Mouse (Mus musculus) limb, embryonic 10.5 days (tissue): ENCODE data around the gene Eml3. TPM values are rescaled to one million over a fixed set of nuclear protein-coding genes. Genes with fewer than 3 reads are reported as not detected.

Experiments
- DNase-seq: peaks from one replicate; pipeline ENCODE4 v3.0.0-alpha.2; 2017; ENCODE audit warnings: low spot score
- H3K27ac ChIP-seq: fragments of 300-500 bp; sonication (generic); 2 replicates; pipeline ENCODE4 v1.5.1; 2016; ENCODE audit warnings: mild to moderate bottlenecking
- H3K27me3 ChIP-seq: fragments of 300-500 bp; sonication (generic); 2 replicates; pipeline ENCODE4 v1.6.1; 2016; ENCODE audit warnings: low read depth, mild to moderate bottlenecking; ENCODE audit not compliant: poor library complexity, severe bottlenecking
- H3K36me3 ChIP-seq: fragments of 300-500 bp; sonication (generic); 2 replicates; pipeline ENCODE4 v1.6.1; 2016; ENCODE audit warnings: mild to moderate bottlenecking, moderate library complexity
- H3K4me1 ChIP-seq: fragments of 300-500 bp; sonication (generic); 2 replicates; pipeline ENCODE4 v1.6.1; 2016
- H3K4me3 ChIP-seq: fragments of 300-500 bp; sonication (generic); 2 replicates; pipeline ENCODE4 v1.5.1; 2016; ENCODE audit warnings: mild to moderate bottlenecking, moderate library complexity
- H3K9me3 ChIP-seq: fragments of 300-500 bp; sonication (generic); replicated peaks from 2 replicates; pipeline ENCODE4 v1.6.1; 2016; ENCODE audit warnings: mild to moderate bottlenecking
- WGBS: fragments of 180-500 bp; shearing (Covaris S2); methylation state at CpG from one replicate; pipeline ENCODE4 v1.1.7; 2016; 5-methylcytosine and 5-hydroxymethylcytosine counted together
- polyA plus RNA-seq: library from polyadenylated mRNA; unstranded; fragments of >200 nt; fragmentation: Nextera tagmentation; extraction: Ambion mirVana; gene quantifications from 2 replicates; pipeline ENCODE4 v1.2.1, GENCODE M21; 2016

The Eml3 gene
- polyA plus RNA-seq, 1 experiment from 2014 or later, result 37.1 TPM

DNA sequence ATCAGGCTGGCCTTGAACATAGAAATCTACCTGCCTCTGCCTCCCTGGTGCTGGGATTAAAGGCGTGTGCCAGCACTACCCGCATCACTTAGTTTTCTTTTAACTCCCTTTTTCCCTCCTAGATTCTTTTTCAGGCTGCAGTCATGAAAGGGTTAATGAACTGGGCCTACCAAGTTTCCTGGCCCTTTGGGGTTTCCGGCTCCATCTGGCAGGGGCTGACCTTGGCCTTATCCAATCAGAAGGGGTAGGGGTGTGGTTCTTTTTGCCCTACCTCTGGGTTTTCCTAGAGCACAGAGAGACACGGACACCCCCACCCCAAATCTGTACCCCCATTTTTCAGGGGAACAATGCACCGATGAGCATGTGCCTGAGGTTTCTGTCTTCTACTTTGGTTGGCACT is 15.4 kb downstream of the Eml3 start:
- no peaks in the 10 kb centered on the region for H3K27me3 ChIP-seq
- peak; percentile 81 for DNase-seq
- 55% methylated on average over 5 of the region's 5 CpGs for WGBS
- peak overlapping the region; percentile 85 for H3K4me3 ChIP-seq
- no peaks in the 10 kb centered on the region for H3K9me3 ChIP-seq
- H3K27ac ChIP-seq, result no peak overlapping the region
- H3K36me3 ChIP-seq, result peaks cover 78% of the 10 kb centered on the region
- H3K4me1 ChIP-seq, result peaks cover 36% of the 10 kb centered on the region

DNA sequence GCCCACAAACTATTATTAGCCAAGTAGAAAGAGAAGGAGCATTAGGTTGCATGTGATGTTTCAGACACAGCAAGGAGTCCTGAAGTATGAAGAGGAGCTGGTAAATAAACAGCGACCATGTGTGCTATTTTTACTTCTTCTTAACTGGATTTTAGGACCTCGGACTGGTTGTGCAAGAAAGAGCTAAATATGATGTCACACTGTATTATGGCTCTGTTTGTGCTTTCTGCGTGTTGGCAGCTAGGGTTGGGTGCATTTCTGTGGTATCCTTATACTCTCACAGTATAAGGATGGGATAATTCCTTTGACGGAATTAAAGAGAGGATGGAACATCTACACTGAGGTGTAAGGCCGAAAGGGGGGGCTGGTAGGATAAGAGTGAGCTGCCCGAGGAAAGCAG is 15.9 kb downstream of the Eml3 start:
- H3K4me3 ChIP-seq, result peak overlapping the region; percentile 85
- 89% methylated on average over 6 of the region's 6 CpGs for WGBS
- H3K27ac ChIP-seq, result no peak overlapping the region
- no peaks in the 10 kb centered on the region for H3K27me3 ChIP-seq
- peaks cover 34% of the 10 kb centered on the region for H3K4me1 ChIP-seq
- H3K36me3 ChIP-seq, result peaks cover 78% of the 10 kb centered on the region
- H3K9me3 ChIP-seq, result no peaks in the 10 kb centered on the region
- DNase-seq, result no peak

DNA sequence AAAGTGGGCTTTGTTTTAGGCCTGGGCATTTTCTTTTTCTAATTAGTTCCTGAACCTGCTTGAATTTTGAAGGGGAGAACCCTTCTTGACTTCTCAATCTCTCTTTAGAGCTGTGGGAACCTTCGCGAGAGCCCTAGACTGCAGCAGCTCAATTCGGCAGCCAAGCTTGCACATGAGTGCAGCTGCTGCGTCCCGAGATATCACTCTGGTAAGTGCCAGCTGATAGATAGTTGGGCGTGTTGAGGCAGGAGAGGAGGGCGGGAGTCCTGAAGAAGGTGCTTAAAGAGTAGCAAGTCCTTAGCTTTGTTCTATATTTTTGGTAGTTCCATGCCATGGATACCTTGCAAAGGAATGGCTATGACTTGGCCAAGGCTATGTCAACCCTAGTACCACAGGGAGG is 17.6 kb downstream of the Eml3 start:
- H3K36me3 ChIP-seq, result peaks cover 89% of the 10 kb centered on the region
- H3K27me3 ChIP-seq, result no peaks in the 10 kb centered on the region
- peaks cover 21% of the 10 kb centered on the region for H3K4me1 ChIP-seq
- DNase-seq, result no peak
- WGBS, result 91% methylated on average over 7 of the region's 7 CpGs
- no peak overlapping the region for H3K4me3 ChIP-seq
- no peak overlapping the region for H3K27ac ChIP-seq
- no peaks in the 10 kb centered on the region for H3K9me3 ChIP-seq

- DNase-seq, result no peak
- Histone ChIP-seq H3K27me3 (no peaks in the 10 kb centered on the region), H3K27ac (no peak overlapping the region), H3K4me3 (no peak overlapping the region), H3K9me3 (no peaks in the 10 kb centered on the region), H3K36me3 (peaks cover 80% of the 10 kb centered on the region), H3K4me1 (peaks cover 19% of the 10 kb centered on the region)
- WGBS, result 95% methylated on average over 5 of the region's 5 CpGs
These were observed 20.8 kb downstream of the Eml3 start for GRCm38 (mm10) chr19:8950190-8950589.

DNA sequence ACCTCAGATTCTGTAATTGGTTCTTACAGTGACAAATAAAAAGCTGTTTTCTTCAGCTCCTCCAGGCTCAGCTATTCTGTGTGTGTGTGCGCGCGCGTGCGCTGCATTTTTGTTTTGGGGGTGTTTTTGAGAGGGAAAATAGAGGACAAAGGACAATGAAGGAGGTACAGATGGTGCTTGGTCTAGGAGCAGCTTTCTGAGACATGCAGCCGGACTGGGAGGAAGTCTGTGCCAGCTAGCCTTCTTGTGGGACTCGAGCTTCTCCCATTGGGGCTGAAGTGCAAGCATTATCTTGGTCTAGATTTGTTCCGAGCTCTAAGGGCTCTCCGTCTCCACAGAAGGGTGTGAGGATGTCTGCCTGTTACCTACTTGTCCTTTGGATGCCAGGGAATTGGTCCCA is 22.9 kb downstream of the Eml3 start:
- Histone ChIP-seq H3K27ac (no peak overlapping the region), H3K9me3 (no peaks in the 10 kb centered on the region), H3K27me3 (no peaks in the 10 kb centered on the region), H3K4me1 (peaks cover 20% of the 10 kb centered on the region), H3K36me3 (peaks cover 80% of the 10 kb centered on the region), H3K4me3 (peak overlapping the region; percentile 6; the same call in 1 of the 2 replicates)
- DNase-seq, result no peak
- WGBS, result 95% methylated on average over 9 of the region's 9 CpGs

DNA sequence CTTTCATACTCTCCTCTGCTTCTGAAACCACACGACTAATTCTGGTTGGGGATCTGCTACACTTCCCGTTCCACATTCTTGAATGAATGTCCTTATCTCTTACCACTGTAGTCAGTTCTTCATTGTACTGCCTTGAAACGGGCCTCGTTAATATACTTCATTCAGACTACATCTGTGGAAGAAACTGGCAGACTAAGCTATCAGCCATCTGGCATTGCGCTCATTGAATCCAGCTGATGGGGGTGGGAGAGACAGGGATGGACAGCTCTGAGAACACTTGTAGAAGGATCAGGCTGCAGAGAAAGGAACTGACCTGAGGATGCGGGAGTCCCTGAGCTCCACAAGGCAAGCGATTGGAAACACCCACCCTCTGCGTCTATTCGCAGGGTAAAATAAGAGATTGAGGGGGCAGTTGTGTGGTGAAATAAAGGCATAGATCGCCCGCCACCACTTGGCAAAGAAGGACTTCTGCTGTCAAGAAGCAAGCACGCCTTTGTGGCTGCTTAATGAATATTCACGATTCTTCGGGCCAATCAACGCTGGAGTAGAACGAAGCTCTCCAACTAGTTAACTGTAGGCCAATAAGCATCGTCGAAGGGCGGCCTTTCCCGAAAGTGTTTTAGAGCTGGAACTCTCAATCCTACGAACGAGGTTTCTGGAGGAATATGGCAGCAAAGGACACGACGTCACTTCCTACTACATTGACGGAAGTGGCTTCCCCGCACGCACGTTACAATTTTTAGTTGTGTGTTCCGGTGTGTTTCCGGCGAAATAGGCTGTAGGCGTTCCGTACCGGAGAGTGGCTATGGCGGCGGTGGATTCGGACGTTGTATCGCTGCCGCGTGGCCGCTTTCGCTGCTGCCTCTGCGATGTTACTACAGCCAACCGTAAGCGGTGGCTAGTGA is 24.0 kb downstream of the Eml3 start, which contains the start of gene Tut1:
Gene Tut1 (plus strand): TSS at position 713 of the 905 bp plus-strand sequence.
- WGBS, result 5% methylated on average over 46 of the region's 46 CpGs
- H3K36me3 ChIP-seq, result peaks cover 80% of the 10 kb centered on the region
- DNase-seq, result peak; percentile 86
- H3K27ac ChIP-seq, result peak within 1 kb of the TSS; percentile 85
- no peaks in the 10 kb centered on the region for H3K9me3 ChIP-seq
- H3K4me3 ChIP-seq, result peak within 1 kb of the TSS; percentile 85
- H3K4me1 ChIP-seq, result peaks cover 20% of the 10 kb centered on the region
- no peaks in the 10 kb centered on the region for H3K27me3 ChIP-seq

GRCm38 (mm10) chr19:8954171-8954570 is 24.8 kb downstream of the Eml3 start:
- 10% methylated on average over 9 of the region's 9 CpGs for WGBS
- H3K9me3 ChIP-seq, result no peaks in the 10 kb centered on the region
- H3K27me3 ChIP-seq, result no peaks in the 10 kb centered on the region
- H3K4me3 ChIP-seq, result peak overlapping the region; percentile 85
- H3K27ac ChIP-seq, result peak overlapping the region; percentile 85
- H3K36me3 ChIP-seq, result peaks cover 80% of the 10 kb centered on the region
- H3K4me1 ChIP-seq, result peaks cover 20% of the 10 kb centered on the region
- no peak for DNase-seq

GRCm38 (mm10) chr19:8962256-8962655 is 32.9 kb downstream of the Eml3 start:
- H3K36me3 ChIP-seq, result peaks cover 88% of the 10 kb centered on the region

GRCm38 (mm10) chr19:8965075-8965474 is 35.7 kb downstream of the Eml3 start:
- H3K4me3 ChIP-seq, result peak overlapping the region; percentile 73
- H3K27me3 ChIP-seq, result no peaks in the 10 kb centered on the region
- DNase-seq, result no peak
- no peaks in the 10 kb centered on the region for H3K9me3 ChIP-seq
- H3K4me1 ChIP-seq, result peaks cover 19% of the 10 kb centered on the region
- H3K36me3 ChIP-seq, result peaks cover 78% of the 10 kb centered on the region
- peak overlapping the region; percentile 88 for H3K27ac ChIP-seq
- WGBS, result 90% methylated on average over 11 of the region's 11 CpGs

More at GRCm38 (mm10) chr19:8962256-8962655, 32.9 kb downstream of the Eml3 start:
- 81% methylated on average over 2 of the region's 2 CpGs for WGBS
- Histone ChIP-seq H3K4me1 (peaks cover 15% of the 10 kb centered on the region), H3K9me3 (no peaks in the 10 kb centered on the region), H3K4me3 (no peak overlapping the region), H3K27ac (no peak overlapping the region), H3K27me3 (no peaks in the 10 kb centered on the region)
- DNase-seq, result no peak

DNA sequence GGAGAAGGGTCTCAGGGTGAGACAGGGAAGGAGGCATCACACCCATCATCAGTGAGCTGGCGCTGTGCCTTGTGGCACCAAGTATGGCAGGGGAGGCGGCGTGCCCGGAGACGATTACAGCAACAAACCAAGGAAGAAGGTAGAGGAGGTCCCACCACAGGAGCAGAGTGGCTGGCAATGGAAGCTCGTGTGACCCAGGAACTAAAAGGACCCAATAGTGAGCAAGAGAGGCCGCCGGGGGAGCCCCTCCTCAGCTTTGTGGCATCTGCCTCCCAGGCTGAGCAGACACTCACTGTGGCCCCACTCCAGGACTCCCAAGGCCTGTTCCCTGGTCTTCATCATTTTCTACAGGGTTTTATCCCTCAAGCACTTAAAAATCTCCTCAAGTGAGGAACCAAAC is 36.4 kb downstream of the Eml3 start:
- WGBS, result 79% methylated on average over 8 of the region's 8 CpGs
- H3K4me3 ChIP-seq, result peak overlapping the region; percentile 73
- DNase-seq, result no peak
- H3K27ac ChIP-seq, result peak overlapping the region; percentile 88
- peaks cover 78% of the 10 kb centered on the region for H3K36me3 ChIP-seq
- H3K27me3 ChIP-seq, result no peaks in the 10 kb centered on the region
- no peaks in the 10 kb centered on the region for H3K9me3 ChIP-seq
- H3K4me1 ChIP-seq, result peaks cover 19% of the 10 kb centered on the region

DNA sequence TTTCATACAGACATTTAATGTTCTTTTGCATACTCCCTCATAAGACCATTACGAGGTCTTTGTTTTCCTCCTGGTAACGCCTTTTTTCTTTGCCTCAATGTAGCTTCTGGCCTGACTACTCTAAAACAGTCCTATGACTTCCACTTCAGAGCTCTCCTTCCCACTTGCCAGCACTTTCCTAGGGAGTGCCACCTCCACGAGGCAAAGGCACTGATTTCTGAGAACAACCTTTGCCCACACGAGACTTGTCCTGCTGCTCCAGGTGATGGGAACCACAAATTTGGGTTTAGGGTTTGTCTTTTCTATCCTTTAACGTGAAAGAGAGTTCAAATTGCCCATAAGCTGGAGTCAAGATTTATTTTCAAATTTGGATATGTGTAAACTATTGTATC is 36.8 kb downstream of the Eml3 start:
- Histone ChIP-seq H3K4me1 (peaks cover 19% of the 10 kb centered on the region), H3K36me3 (peaks cover 78% of the 10 kb centered on the region), H3K9me3 (no peaks in the 10 kb centered on the region), H3K27ac (peak overlapping the region; percentile 88), H3K27me3 (no peaks in the 10 kb centered on the region), H3K4me3 (peak overlapping the region; percentile 73)
- DNase-seq, result no peak
- WGBS, result 49% methylated on average over 5 of the region's 5 CpGs

DNA sequence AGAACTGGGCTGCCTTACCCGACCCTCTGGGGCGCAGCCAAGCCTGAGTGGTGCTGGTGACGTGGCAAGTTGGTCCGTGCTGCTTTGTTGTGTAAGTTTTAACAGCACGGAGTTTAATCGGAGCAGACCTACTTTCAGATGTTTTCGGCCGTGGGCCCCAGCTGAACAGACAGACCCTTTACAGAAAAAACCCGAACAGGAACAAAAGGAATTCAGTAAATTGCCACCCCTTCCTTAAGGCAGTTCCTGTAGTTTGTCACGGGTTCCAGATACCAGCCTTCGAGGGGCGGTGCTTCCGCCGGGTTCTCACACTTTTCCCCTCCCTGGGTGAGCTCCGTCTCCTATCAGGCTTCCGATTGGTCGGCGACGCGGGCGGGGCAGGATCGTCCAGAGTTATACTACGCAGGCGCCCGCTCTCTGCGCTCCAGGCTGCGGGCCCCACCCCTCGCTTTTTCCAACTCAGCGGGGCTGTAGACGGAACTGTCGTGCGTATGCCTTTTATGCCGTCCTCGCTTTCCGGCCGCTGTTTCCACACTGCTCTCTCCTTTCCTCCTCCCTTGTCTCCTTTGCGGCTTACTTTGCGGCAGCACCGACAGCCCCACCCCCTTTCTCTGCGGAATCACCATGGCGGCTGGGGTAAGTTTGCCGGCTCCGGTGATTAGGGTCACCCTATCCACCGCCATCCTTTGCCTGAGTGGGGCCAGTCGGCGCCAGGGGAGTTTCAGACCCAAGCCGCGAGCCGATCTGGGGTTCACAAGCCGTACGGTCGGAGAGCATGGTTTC is 37.4 kb downstream of the Eml3 start, which contains the start of gene Eef1g:
Gene Eef1g (plus strand): TSS at position 452 of the 783 bp plus-strand sequence.
- H3K4me3 ChIP-seq, result peak within 1 kb of the TSS; percentile 73
- H3K27ac ChIP-seq, result peak within 1 kb of the TSS; percentile 88
- H3K36me3 ChIP-seq, result peaks cover 78% of the 10 kb centered on the region
- peaks cover 19% of the 10 kb centered on the region for H3K4me1 ChIP-seq
- H3K27me3 ChIP-seq, result no peaks in the 10 kb centered on the region
- peak; percentile 98 for DNase-seq
- WGBS, result 1% methylated on average over 52 of the region's 52 CpGs
- H3K9me3 ChIP-seq, result no peaks in the 10 kb centered on the region

DNA sequence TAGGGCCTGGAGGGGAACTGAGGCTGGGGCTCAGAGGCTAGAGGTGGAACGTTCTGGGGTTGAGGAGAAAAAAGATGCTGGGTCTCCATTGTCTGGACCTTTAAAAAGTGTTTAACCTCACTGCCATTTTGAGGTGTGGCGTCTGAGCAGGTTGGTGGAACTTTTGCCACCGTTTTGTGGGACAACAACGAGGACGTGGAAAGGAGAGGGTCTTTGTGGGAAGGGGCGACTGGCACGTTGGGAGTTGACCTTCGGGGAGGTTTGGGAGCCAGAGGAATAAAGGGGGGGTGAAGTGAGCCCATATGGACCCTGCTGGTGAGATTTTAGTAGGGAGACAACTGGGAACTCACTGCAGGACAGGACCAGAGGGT is 38.0 kb downstream of the Eml3 start:
- H3K27me3 ChIP-seq, result no peaks in the 10 kb centered on the region
- H3K4me1 ChIP-seq, result peaks cover 19% of the 10 kb centered on the region
- H3K36me3 ChIP-seq, result peaks cover 78% of the 10 kb centered on the region
- peak overlapping the region; percentile 73 for H3K4me3 ChIP-seq
- WGBS, result 0% methylated on average over 8 of the region's 8 CpGs
- H3K9me3 ChIP-seq, result no peaks in the 10 kb centered on the region
- H3K27ac ChIP-seq, result peak overlapping the region; percentile 88
- no peak for DNase-seq
